Mouse (Mus musculus): ENCODE results near the gene Lman1l. TPM values are rescaled to one million over a fixed set of nuclear protein-coding genes. Genes with fewer than 3 reads are reported as not detected.

Gene Lman1l
- polyA plus RNA-seq, 1 experiment from 2014 or later, result not detected

DNA sequence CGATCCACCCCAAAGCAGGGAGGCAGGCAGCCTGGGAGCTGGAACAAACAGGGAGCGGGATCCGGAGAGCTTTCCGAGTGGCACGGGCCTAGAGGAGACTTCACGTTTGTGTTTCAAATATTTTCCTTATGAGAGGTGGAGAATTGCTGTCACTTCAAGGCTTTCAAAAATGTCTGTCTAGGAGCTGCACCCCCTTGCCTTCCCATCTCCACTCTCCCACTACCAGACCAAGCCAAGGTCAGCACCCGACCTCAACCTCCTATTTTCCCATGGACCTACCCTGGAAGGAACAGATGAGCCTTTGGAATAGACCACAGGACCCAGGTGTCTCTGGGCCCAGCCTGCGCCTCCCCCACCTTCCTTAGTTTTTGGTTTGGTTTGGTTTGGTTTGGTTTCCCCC, 23.3 kb downstream of the Lman1l start:
- 82% methylated on average over 8 of the region's 8 CpGs for WGBS
- H3K9ac ChIP-seq (replicated peaks; ENCODE audit: low read depth, low read length), result no peak overlapping the region
- no peaks in the 10 kb centered on the region for H3K9me3 ChIP-seq (ENCODE audit: control insufficient read depth, low read depth, low read length)
- ATAC-seq (ENCODE audit: insufficient number of reproducible peaks, insufficient read depth, low FRiP score, low read depth), result no peak
- H3K4me1 ChIP-seq (ENCODE audit: control insufficient read depth, insufficient read depth, low read length), result peaks cover 6% of the 10 kb centered on the region; the same call in 1 of the 2 replicates
- H3K27ac ChIP-seq (ENCODE audit: low read length), result no peak overlapping the region
- H3K27me3 ChIP-seq (ENCODE audit: control insufficient read depth, insufficient read depth, low read length), result no peaks in the 10 kb centered on the region
- no peak overlapping the region for H3K4me3 ChIP-seq (ENCODE audit: low read depth, low read length)
- peaks cover 9% of the 10 kb centered on the region for H3K36me3 ChIP-seq (ENCODE audit: control insufficient read depth, insufficient read depth, low read length)
- H3K4me2 ChIP-seq (replicated peaks; ENCODE audit: low read depth, low read length), result no peak overlapping the region

GRCm38 (mm10) chr9:57594174-57594509, 26.4 kb downstream of the Lman1l start:
- no peak for ATAC-seq (ENCODE audit: insufficient number of reproducible peaks, insufficient read depth, low FRiP score, low read depth)
- 72% methylated on average over 9 of the region's 9 CpGs for WGBS
- Histone ChIP-seq H3K27me3 (ENCODE audit: control insufficient read depth, insufficient read depth, low read length) (no peaks in the 10 kb centered on the region), H3K4me3 (ENCODE audit: low read depth, low read length) (no peak overlapping the region), H3K27ac (ENCODE audit: low read length) (no peak overlapping the region), H3K9ac (replicated peaks; ENCODE audit: low read depth, low read length) (no peak overlapping the region), H3K36me3 (ENCODE audit: control insufficient read depth, insufficient read depth, low read length) (peaks cover 9% of the 10 kb centered on the region), H3K4me1 (ENCODE audit: control insufficient read depth, insufficient read depth, low read length) (peaks cover 4% of the 10 kb centered on the region; the same call in 1 of the 2 replicates), H3K4me2 (replicated peaks; ENCODE audit: low read depth, low read length) (no peak overlapping the region), H3K9me3 (ENCODE audit: control insufficient read depth, low read depth, low read length) (no peaks in the 10 kb centered on the region)

DNA sequence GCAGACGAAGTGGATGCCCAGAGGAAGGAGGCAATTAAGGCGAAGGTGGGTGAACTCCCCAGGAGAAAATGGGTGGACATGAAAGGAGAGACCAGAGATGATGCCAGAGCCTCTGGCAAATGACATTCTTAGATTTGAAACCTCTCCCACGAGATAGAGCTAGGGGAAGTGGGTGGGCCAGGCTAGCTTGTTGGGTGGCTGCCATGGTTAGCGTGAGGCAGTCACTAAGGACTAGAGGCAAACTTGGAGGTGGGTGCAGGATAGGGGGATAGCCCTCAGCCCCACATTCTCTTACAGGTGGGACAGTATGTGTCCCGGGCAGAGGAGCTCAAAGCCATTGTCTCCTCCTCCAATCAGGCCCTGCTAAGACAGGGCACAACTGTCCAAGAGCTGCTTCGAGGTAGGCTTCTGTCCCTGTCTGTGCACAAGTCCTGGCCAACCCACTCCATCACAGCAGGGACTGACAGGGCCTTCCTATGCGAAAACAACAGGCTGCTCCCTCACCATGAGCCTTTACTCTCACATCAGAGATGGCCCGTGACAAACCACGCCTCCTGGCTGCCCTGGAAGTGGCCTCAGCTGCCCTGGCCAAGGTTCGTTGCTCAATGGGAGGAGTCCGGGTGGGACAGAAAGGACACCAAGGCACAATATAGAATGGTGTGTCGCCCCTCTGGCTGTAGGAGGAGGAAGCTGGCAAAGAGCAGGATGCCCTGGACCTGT, 27.0 kb downstream of the Lman1l start:
- Histone ChIP-seq H3K36me3 (ENCODE audit: control insufficient read depth, insufficient read depth, low read length) (peaks cover 9% of the 10 kb centered on the region), H3K27ac (ENCODE audit: low read length) (no peak overlapping the region), H3K27me3 (ENCODE audit: control insufficient read depth, insufficient read depth, low read length) (no peaks in the 10 kb centered on the region), H3K4me1 (ENCODE audit: control insufficient read depth, insufficient read depth, low read length) (peaks cover 8% of the 10 kb centered on the region; the same call in 1 of the 2 replicates), H3K9ac (replicated peaks; ENCODE audit: low read depth, low read length) (no peak overlapping the region), H3K4me2 (replicated peaks; ENCODE audit: low read depth, low read length) (no peak overlapping the region), H3K9me3 (ENCODE audit: control insufficient read depth, low read depth, low read length) (no peaks in the 10 kb centered on the region), H3K4me3 (ENCODE audit: low read depth, low read length) (no peak overlapping the region)
- ATAC-seq (ENCODE audit: insufficient number of reproducible peaks, insufficient read depth, low FRiP score, low read depth), result no peak
- WGBS, result 55% methylated on average over 12 of the region's 12 CpGs

DNA sequence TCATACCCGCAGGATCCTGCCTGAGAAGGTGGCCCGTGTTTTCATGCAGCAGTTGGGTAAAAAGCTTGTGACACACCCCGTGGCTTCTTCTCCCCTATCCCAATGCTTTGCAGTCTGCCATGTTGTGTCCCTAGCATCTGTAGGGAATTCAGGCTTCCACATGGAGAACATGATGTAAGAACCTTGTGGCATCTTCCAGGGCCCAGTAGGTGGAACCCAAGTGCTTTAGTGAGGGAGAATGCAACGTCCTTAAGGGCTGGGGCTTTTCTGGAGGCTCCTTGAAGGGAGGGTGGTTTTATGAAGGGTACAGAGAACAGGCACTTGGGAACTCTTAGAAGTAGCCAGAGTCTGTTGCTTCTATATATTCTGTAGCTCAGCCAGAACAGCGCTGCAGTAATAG, 29.8 kb downstream of the Lman1l start:
- no peak overlapping the region for H3K4me2 ChIP-seq (replicated peaks; ENCODE audit: low read depth, low read length)
- 35% methylated on average over 5 of the region's 5 CpGs for WGBS
- ATAC-seq (ENCODE audit: insufficient number of reproducible peaks, insufficient read depth, low FRiP score, low read depth), result no peak

DNA sequence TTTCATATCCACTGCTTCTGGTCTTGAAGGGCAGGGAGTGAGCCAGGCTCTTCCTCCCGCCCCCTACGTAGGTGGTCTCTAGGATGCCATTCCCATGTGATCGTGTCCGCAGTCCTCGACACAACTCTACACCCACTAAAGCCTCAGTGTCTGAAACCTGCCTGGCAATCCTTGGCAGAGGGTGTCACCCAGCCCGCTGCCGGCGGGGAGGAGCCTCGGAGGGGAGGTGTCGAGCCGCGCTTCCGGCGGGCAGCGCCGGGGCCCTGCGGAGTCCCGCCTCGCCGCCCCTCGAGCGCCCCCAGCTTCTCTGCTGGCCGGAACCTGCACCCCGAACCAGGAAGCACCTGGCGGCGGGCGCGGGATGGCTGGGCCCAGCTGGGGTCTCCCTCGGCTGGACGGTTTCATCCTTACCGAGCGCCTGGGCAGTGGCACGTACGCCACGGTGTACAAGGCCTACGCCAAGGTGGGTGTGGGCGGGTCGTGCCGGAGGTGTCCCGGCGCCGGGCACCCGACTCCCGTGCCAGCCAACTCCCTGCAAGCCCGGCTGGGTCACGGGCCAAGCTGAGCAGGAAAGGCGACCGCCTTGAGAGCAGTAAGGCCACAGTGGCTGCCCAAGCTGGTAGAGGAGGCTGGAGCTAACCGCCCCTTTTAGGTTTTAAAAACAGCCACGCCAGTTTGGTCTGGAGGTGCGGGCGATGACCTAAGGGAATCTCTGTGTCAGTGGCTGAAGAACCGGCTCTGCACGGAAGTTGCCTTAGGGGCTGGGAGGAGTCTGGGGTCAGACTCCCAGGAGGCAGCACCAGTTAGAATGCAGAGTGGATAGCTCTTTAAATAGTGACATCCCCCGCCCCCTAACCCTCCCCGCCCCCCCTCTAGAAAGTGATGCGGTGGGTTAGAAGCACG, 31.1 kb downstream of the Lman1l start, which contains the start of gene Ulk3:
Gene Ulk3 (plus strand): TSS at position 229 of the 903 bp plus-strand sequence.
- peak within 1 kb of the TSS; percentile 91 for H3K4me2 ChIP-seq (replicated peaks; ENCODE audit: low read depth, low read length)
- ATAC-seq (ENCODE audit: insufficient number of reproducible peaks, insufficient read depth, low FRiP score, low read depth), result peak; percentile 84
- H3K27ac ChIP-seq (ENCODE audit: low read length), result peak within 1 kb of the TSS; percentile 63
- peaks cover 10% of the 10 kb centered on the region; the same call in 1 of the 2 replicates for H3K4me1 ChIP-seq (ENCODE audit: control insufficient read depth, insufficient read depth, low read length)
- under 1% methylated on average over 58 of the region's 58 CpGs for WGBS
- peaks cover 8% of the 10 kb centered on the region for H3K36me3 ChIP-seq (ENCODE audit: control insufficient read depth, insufficient read depth, low read length)
- peak within 1 kb of the TSS; percentile 84 for H3K4me3 ChIP-seq (ENCODE audit: low read depth, low read length)
- H3K9ac ChIP-seq (replicated peaks; ENCODE audit: low read depth, low read length), result peak within 1 kb of the TSS; percentile 73
- no peaks in the 10 kb centered on the region for H3K9me3 ChIP-seq (ENCODE audit: control insufficient read depth, low read depth, low read length)
- no peaks in the 10 kb centered on the region for H3K27me3 ChIP-seq (ENCODE audit: control insufficient read depth, insufficient read depth, low read length)

More for the DNA sequence above, 29.8 kb downstream of the Lman1l start:
- H3K27ac ChIP-seq (ENCODE audit: low read length), result no peak overlapping the region
- H3K27me3 ChIP-seq (ENCODE audit: control insufficient read depth, insufficient read depth, low read length), result no peaks in the 10 kb centered on the region
- peaks cover 9% of the 10 kb centered on the region for H3K36me3 ChIP-seq (ENCODE audit: control insufficient read depth, insufficient read depth, low read length)
- no peaks in the 10 kb centered on the region for H3K9me3 ChIP-seq (ENCODE audit: control insufficient read depth, low read depth, low read length)
- H3K4me1 ChIP-seq (ENCODE audit: control insufficient read depth, insufficient read depth, low read length), result peaks cover 10% of the 10 kb centered on the region; the same call in 1 of the 2 replicates
- H3K4me3 ChIP-seq (ENCODE audit: low read depth, low read length), result no peak overlapping the region; the same call in 1 of the 2 replicates
- H3K9ac ChIP-seq (replicated peaks; ENCODE audit: low read depth, low read length), result no peak overlapping the region

DNA sequence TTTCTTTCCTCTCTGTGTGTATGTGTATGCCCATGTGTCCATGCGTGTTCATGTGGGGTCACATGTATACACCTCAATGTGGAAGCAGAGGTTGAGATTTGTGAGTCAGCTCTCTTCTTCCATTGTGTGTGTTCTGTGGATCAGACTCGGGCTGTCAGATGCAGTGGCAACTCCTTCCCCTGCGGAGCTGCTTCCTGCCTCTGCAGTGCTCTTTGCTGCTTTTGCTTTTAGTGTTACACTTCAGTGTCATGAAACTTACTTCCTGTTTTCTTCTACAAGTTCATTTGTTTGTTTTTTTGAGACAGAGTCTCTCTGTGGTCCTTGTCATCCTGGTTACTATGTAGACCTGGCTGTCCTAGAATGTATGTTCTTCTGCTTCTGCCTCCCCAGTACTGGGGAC, 35.6 kb downstream of the Lman1l start:
- Histone ChIP-seq H3K27ac (ENCODE audit: low read length) (no peak overlapping the region), H3K4me3 (ENCODE audit: low read depth, low read length) (no peak overlapping the region), H3K27me3 (ENCODE audit: control insufficient read depth, insufficient read depth, low read length) (no peaks in the 10 kb centered on the region), H3K36me3 (ENCODE audit: control insufficient read depth, insufficient read depth, low read length) (peaks cover 33% of the 10 kb centered on the region), H3K9ac (replicated peaks; ENCODE audit: low read depth, low read length) (no peak overlapping the region), H3K9me3 (ENCODE audit: control insufficient read depth, low read depth, low read length) (no peaks in the 10 kb centered on the region), H3K4me2 (replicated peaks; ENCODE audit: low read depth, low read length) (no peak overlapping the region), H3K4me1 (ENCODE audit: control insufficient read depth, insufficient read depth, low read length) (peaks cover 6% of the 10 kb centered on the region; the same call in 1 of the 2 replicates)
- no peak for ATAC-seq (ENCODE audit: insufficient number of reproducible peaks, insufficient read depth, low FRiP score, low read depth)
- 91% methylated on average over 3 of the region's 3 CpGs for WGBS

- no peak overlapping the region for H3K4me3 ChIP-seq (ENCODE audit: low read depth, low read length)
- H3K27me3 ChIP-seq (ENCODE audit: control insufficient read depth, insufficient read depth, low read length), result no peaks in the 10 kb centered on the region
- H3K4me1 ChIP-seq (ENCODE audit: control insufficient read depth, insufficient read depth, low read length), result no peaks in the 10 kb centered on the region
- peaks cover 24% of the 10 kb centered on the region for H3K36me3 ChIP-seq (ENCODE audit: control insufficient read depth, insufficient read depth, low read length)
- no peak overlapping the region for H3K4me2 ChIP-seq (replicated peaks; ENCODE audit: low read depth, low read length)
- 87% methylated on average over 6 of the region's 6 CpGs for WGBS
- H3K27ac ChIP-seq (ENCODE audit: low read length), result no peak overlapping the region
- H3K9ac ChIP-seq (replicated peaks; ENCODE audit: low read depth, low read length), result no peak overlapping the region
- H3K9me3 ChIP-seq (ENCODE audit: control insufficient read depth, low read depth, low read length), result no peaks in the 10 kb centered on the region
- ATAC-seq (ENCODE audit: insufficient number of reproducible peaks, insufficient read depth, low FRiP score, low read depth), result no peak
Observed at GRCm38 (mm10) chr9:57577144-57577849, 43.3 kb downstream of the Lman1l start.

GRCm38 (mm10) chr9:57575577-57575976, 45.0 kb downstream of the Lman1l start:
- WGBS, result 67% methylated on average over 3 of the region's 3 CpGs
- no peak overlapping the region for H3K9ac ChIP-seq (replicated peaks; ENCODE audit: low read depth, low read length)
- peaks cover 15% of the 10 kb centered on the region for H3K36me3 ChIP-seq (ENCODE audit: control insufficient read depth, insufficient read depth, low read length)
- no peaks in the 10 kb centered on the region for H3K4me1 ChIP-seq (ENCODE audit: control insufficient read depth, insufficient read depth, low read length)
- H3K4me2 ChIP-seq (replicated peaks; ENCODE audit: low read depth, low read length), result no peak overlapping the region
- H3K27ac ChIP-seq (ENCODE audit: low read length), result no peak overlapping the region
- H3K27me3 ChIP-seq (ENCODE audit: control insufficient read depth, insufficient read depth, low read length), result no peaks in the 10 kb centered on the region
- ATAC-seq (ENCODE audit: insufficient number of reproducible peaks, insufficient read depth, low FRiP score, low read depth), result no peak
- no peaks in the 10 kb centered on the region for H3K9me3 ChIP-seq (ENCODE audit: control insufficient read depth, low read depth, low read length)
- H3K4me3 ChIP-seq (ENCODE audit: low read depth, low read length), result no peak overlapping the region
